Mouse (Mus musculus) liver, embryonic 11.5 days (tissue): ENCODE data around the gene Zfp867. TPM values are rescaled to one million over a fixed set of nuclear protein-coding genes. Genes with fewer than 3 reads are reported as not detected.

Experiments used
- ATAC-seq: fragments of 200-750 bp; cut with Nextera tagmentation; replicated peaks from 2 replicates; pipeline ENCODE4 v1.8.0; 2017; ENCODE audit warnings: moderate number of reproducible peaks, mild to moderate bottlenecking, moderate TSS enrichment, moderate library complexity; ENCODE audit not compliant: low FRiP score
- DNase-seq: peaks from one replicate; pipeline ENCODE4 v3.0.0-alpha.2; 2017; ENCODE audit warnings: low spot score
- H3K27ac ChIP-seq: fragments of 300-500 bp; sonication (generic); 2 replicates; pipeline ENCODE4 v1.5.1; 2014; ENCODE audit warnings: mild to moderate bottlenecking, low read depth, low read length, control low read depth
- H3K27me3 ChIP-seq: fragments of 300-500 bp; sonication (generic); replicated peaks from 2 replicates; pipeline ENCODE4 v1.6.1; 2014; ENCODE audit warnings: low read length, mixed read lengths; ENCODE audit not compliant: control insufficient read depth, insufficient read depth
- H3K36me3 ChIP-seq: fragments of 300-500 bp; sonication (generic); 2 replicates; pipeline ENCODE4 v1.6.1; 2014; ENCODE audit warnings: mild to moderate bottlenecking, low read length, moderate library complexity, mixed read lengths; ENCODE audit not compliant: control insufficient read depth, insufficient read depth
- H3K4me1 ChIP-seq: fragments of 300-500 bp; sonication (generic); replicated peaks from 2 replicates; pipeline ENCODE4 v1.6.1; 2014; ENCODE audit warnings: low read length, mixed read lengths; ENCODE audit not compliant: control insufficient read depth, insufficient read depth
- H3K4me2 ChIP-seq: fragments of 300-500 bp; sonication (generic); 2 replicates; pipeline ENCODE4 v1.6.1; 2014; ENCODE audit warnings: mild to moderate bottlenecking, control low read depth, moderate library complexity
- H3K4me3 ChIP-seq: fragments of 300-500 bp; sonication (generic); 2 replicates; pipeline ENCODE4 v1.5.1; 2014; ENCODE audit warnings: low read depth, low read length, control low read depth
- H3K9ac ChIP-seq: fragments of 300-500 bp; sonication (generic); 2 replicates; pipeline ENCODE4 v1.6.1; 2014; ENCODE audit warnings: low read depth, low read length, control low read depth
- H3K9me3 ChIP-seq: fragments of 300-500 bp; sonication (generic); 2 replicates; pipeline ENCODE4 v1.6.1; 2016; ENCODE audit warnings: low read length, inconsistent platforms, mixed read lengths; ENCODE audit not compliant: control insufficient read depth
- WGBS: fragments of 180-500 bp; shearing (Covaris S2); extraction: QIAGEN DNeasy Blood & Tissue Kit; methylation state at CpG from one replicate; pipeline ENCODE4 v1.1.7; 2014; 5-methylcytosine and 5-hydroxymethylcytosine counted together
- polyA plus RNA-seq: library from polyadenylated mRNA; unstranded; fragments of >200 nt; fragmentation: Nextera tagmentation; extraction: Ambion mirVana; gene quantifications from 2 replicates; pipeline ENCODE4 v1.2.1, GENCODE M21; 2014

The Zfp867 gene
- polyA plus RNA-seq: 3.2 and 3.6 TPM in 2 replicates

- Histone ChIP-seq H3K4me2 (peak within 1 kb of the TSS; percentile 97), H3K36me3 (no peaks in the 10 kb centered on the region), H3K9me3 (no peaks in the 10 kb centered on the region), H3K27ac (peak within 1 kb of the TSS; percentile 52; the same call in 1 of the 2 replicates), H3K27me3 (peaks cover 2% of the 10 kb centered on the region; the same call in 1 of the 2 replicates), H3K4me1 (peaks cover 4% of the 10 kb centered on the region; the same call in 1 of the 2 replicates), H3K4me3 (peak within 1 kb of the TSS; percentile 83), H3K9ac (peak within 1 kb of the TSS; percentile 88)
- ATAC-seq: peak; percentile 71
- under 1% methylated on average over 19 of the region's 19 CpGs for WGBS
- peak; percentile 85 for DNase-seq
These were observed at the start of gene Zfp867 for GRCm38 (mm10) chr11:59472326-59472677. Gene Zfp867 (minus strand): TSS chr11:59472474.

- H3K36me3 ChIP-seq: no peaks in the 10 kb centered on the region
- no peaks in the 10 kb centered on the region for H3K27me3 ChIP-seq
- H3K4me2 ChIP-seq: no peak overlapping the region
- H3K4me3 ChIP-seq: no peak overlapping the region
- no peaks in the 10 kb centered on the region; the same call in 1 of the 2 replicates for H3K9me3 ChIP-seq
- no peak overlapping the region for H3K9ac ChIP-seq
- ATAC-seq (no peak), DNase-seq (no peak)
- no peaks in the 10 kb centered on the region for H3K4me1 ChIP-seq
- H3K27ac ChIP-seq: no peak overlapping the region
- 64% methylated on average over 6 of the region's 6 CpGs for WGBS
These were observed 47.6 kb upstream of the Zfp867 start for GRCm38 (mm10) chr11:59519741-59520495.

- Histone ChIP-seq H3K9ac (no peak overlapping the region), H3K4me2 (no peak overlapping the region), H3K27me3 (no peaks in the 10 kb centered on the region), H3K9me3 (no peaks in the 10 kb centered on the region), H3K36me3 (no peaks in the 10 kb centered on the region), H3K4me3 (no peak overlapping the region), H3K27ac (no peak overlapping the region), H3K4me1 (no peaks in the 10 kb centered on the region)
- DNase-seq: no peak
- no peak for ATAC-seq
- 54% methylated on average over 10 of the region's 10 CpGs for WGBS
These were observed 46.0 kb upstream of the Zfp867 start for GRCm38 (mm10) chr11:59518226-59518625.

- Histone ChIP-seq H3K4me2 (no peak overlapping the region), H3K9ac (no peak overlapping the region), H3K27ac (no peak overlapping the region), H3K27me3 (no peaks in the 10 kb centered on the region), H3K36me3 (no peaks in the 10 kb centered on the region), H3K9me3 (no peaks in the 10 kb centered on the region), H3K4me3 (no peak overlapping the region), H3K4me1 (no peaks in the 10 kb centered on the region)
- ATAC-seq: no peak
- WGBS: 85% methylated on average over 1 of the region's 1 CpGs
- DNase-seq: no peak
These were observed 45.2 kb upstream of the Zfp867 start for GRCm38 (mm10) chr11:59517441-59517840.

- H3K27me3 ChIP-seq: no peaks in the 10 kb centered on the region
- H3K4me2 ChIP-seq: no peak overlapping the region
- H3K9me3 ChIP-seq: no peaks in the 10 kb centered on the region
- H3K27ac ChIP-seq: no peak overlapping the region
- H3K4me1 ChIP-seq: no peaks in the 10 kb centered on the region
- no peak for ATAC-seq
- no peak overlapping the region for H3K9ac ChIP-seq
- no peak overlapping the region for H3K4me3 ChIP-seq
- 59% methylated on average over 3 of the region's 3 CpGs for WGBS
- H3K36me3 ChIP-seq: no peaks in the 10 kb centered on the region
- DNase-seq: no peak
These were observed 42.5 kb upstream of the Zfp867 start for GRCm38 (mm10) chr11:59514789-59515188.

- H3K27ac ChIP-seq: no peak overlapping the region
- no peak overlapping the region for H3K9ac ChIP-seq
- H3K27me3 ChIP-seq: no peaks in the 10 kb centered on the region
- H3K4me3 ChIP-seq: no peak overlapping the region
- WGBS: 67% methylated on average over 6 of the region's 6 CpGs
- H3K9me3 ChIP-seq: no peaks in the 10 kb centered on the region
- no peaks in the 10 kb centered on the region for H3K36me3 ChIP-seq
- ATAC-seq: no peak
- no peak for DNase-seq
- H3K4me1 ChIP-seq: no peaks in the 10 kb centered on the region
- no peak overlapping the region for H3K4me2 ChIP-seq
These were observed 42.1 kb upstream of the Zfp867 start for GRCm38 (mm10) chr11:59514381-59514780.

GRCm38 (mm10) chr11:59513556-59513955 lies 41.3 kb upstream of the Zfp867 start:
- H3K36me3 ChIP-seq: no peaks in the 10 kb centered on the region
- no peak overlapping the region for H3K9ac ChIP-seq
- H3K27ac ChIP-seq: no peak overlapping the region
- no peak overlapping the region for H3K4me2 ChIP-seq
- no peak overlapping the region for H3K4me3 ChIP-seq
- H3K27me3 ChIP-seq: no peaks in the 10 kb centered on the region
- no peak for DNase-seq
- H3K4me1 ChIP-seq: no peaks in the 10 kb centered on the region
- 75% methylated on average over 3 of the region's 3 CpGs for WGBS
- no peaks in the 10 kb centered on the region for H3K9me3 ChIP-seq
- no peak for ATAC-seq

- H3K4me1 ChIP-seq: no peaks in the 10 kb centered on the region
- H3K9ac ChIP-seq: no peak overlapping the region
- H3K27me3 ChIP-seq: no peaks in the 10 kb centered on the region
- no peak overlapping the region for H3K4me3 ChIP-seq
- no peak overlapping the region for H3K4me2 ChIP-seq
- no peaks in the 10 kb centered on the region for H3K36me3 ChIP-seq
- no peak for ATAC-seq
- WGBS: 79% methylated on average over 10 of the region's 10 CpGs
- H3K27ac ChIP-seq: no peak overlapping the region
- DNase-seq: no peak
- H3K9me3 ChIP-seq: no peaks in the 10 kb centered on the region
These were observed 40.5 kb upstream of the Zfp867 start for GRCm38 (mm10) chr11:59512733-59513132.

GRCm38 (mm10) chr11:59511558-59511957 lies 39.3 kb upstream of the Zfp867 start:
- H3K27me3 ChIP-seq: no peaks in the 10 kb centered on the region
- no peak for DNase-seq
- no peak overlapping the region for H3K4me3 ChIP-seq
- ATAC-seq: no peak
- H3K36me3 ChIP-seq: no peaks in the 10 kb centered on the region
- H3K4me1 ChIP-seq: peaks cover 5% of the 10 kb centered on the region
- H3K4me2 ChIP-seq: no peak overlapping the region
- H3K9ac ChIP-seq: no peak overlapping the region
- no peak overlapping the region for H3K27ac ChIP-seq
- WGBS: 45% methylated on average over 1 of the region's 1 CpGs
- H3K9me3 ChIP-seq: no peaks in the 10 kb centered on the region
